Mouse (Mus musculus) spleen, postnatal 36 days (tissue): Measurements from ENCODE around the gene Tcf12.
A peak's percentile ranks its signal among the peaks of the same experiment; 100 is the strongest.

Source experiments
- DNase-seq, 2 experiments: peaks; one replicate each; pipeline ENCODE4 v3.0.0; 2022; ENCODE audit warnings: low spot score in 2 of 2, mixed read lengths in 1 of 2

Tcf12 gene

GRCm38 (mm10) chr9:71915871-71916661 lies 195.6 kb downstream of the Tcf12 start:
- no peak for DNase-seq

GRCm38 (mm10) chr9:71906522-71906921 lies 205.1 kb downstream of the Tcf12 start:
- DNase-seq: no peak

GRCm38 (mm10) chr9:71898852-71899251 lies 212.8 kb downstream of the Tcf12 start:
- DNase-seq: no peak

DNA sequence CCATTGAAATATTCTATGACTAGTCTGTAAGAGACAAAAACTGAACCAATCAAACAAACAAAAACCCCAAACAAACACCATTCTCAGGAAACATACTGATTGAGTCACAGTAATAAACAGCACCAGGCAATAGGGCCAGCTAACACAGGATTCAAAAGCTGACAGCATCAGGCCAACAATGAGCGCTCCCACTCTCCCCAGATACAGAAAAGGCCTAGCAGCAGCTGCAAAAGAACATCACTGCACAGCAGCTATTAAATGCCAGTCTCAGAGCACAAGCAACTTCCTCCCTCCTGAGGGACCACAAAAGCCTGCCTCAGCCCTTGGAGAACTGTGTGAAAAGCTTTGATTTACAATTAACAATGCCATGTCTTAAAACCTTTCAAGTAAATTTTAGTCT lies 214.3 kb downstream of the Tcf12 start:
- DNase-seq: peak in 1 of 2 experiments; percentile 3

- DNase-seq: peak; percentile 61 to 75
Observed at GRCm38 (mm10) chr9:71895931-71896724, 215.5 kb downstream of the Tcf12 start.

GRCm38 (mm10) chr9:71895291-71895690 lies 216.4 kb downstream of the Tcf12 start:
- no peak for DNase-seq

DNA sequence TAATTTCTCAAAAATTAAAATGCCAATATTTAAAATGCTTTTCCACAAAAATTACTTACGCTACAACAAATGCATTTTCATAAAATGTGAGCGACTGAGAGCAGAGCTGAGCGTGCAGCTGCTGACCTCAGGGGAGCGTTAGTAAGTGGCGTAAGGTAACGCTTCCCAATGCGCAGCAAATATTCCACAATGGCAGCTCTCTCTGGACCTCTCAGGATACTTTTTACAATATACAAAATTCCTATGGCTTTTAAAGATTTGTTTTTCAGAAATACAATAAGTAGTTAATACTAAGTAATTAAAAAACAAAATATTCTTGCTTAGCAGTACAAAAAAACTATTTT lies 216.8 kb downstream of the Tcf12 start:
- DNase-seq: no peak

GRCm38 (mm10) chr9:71894246-71894942 lies 217.3 kb downstream of the Tcf12 start:
- DNase-seq: no peak

- no peak for DNase-seq
Observed at GRCm38 (mm10) chr9:71888450-71888849, 223.2 kb downstream of the Tcf12 start.

DNA sequence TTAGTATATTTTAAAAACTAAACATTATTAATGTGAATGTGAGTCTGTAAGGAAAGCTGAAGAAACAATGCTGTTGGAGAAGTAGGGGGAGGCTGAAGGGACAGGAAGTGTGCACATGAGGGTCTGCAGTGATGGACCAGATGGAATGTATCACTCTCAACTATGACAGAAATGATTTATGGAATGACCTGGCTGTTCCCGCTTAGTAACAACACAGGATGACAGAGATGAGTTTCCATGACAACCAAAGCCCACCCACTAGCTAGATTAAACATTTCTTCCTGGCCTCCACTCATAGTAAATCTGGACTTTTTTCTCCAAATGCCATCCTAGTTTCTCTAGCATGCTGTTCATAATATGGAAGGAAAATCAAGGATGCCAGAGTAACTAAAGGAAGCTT lies 231.0 kb downstream of the Tcf12 start:
- DNase-seq: no peak

DNA sequence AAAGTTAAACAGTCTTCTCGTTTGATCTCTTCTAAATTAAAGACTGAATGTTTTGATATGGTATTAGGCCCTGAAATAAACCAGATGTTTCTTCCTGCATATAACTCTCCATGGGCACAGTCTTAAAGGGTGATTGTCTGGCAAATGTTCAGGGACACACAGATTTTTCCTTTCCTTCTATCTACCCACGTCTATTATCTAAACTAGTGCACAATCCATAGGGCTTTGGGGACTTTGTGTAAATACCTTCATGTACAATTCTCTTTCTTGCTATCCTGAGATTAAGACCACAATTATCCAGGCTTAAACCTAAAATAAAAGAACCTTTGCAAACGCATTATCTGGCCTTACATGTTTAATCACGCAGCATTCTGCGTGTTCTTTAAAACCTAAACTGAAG lies 231.7 kb downstream of the Tcf12 start:
- no peak for DNase-seq

DNA sequence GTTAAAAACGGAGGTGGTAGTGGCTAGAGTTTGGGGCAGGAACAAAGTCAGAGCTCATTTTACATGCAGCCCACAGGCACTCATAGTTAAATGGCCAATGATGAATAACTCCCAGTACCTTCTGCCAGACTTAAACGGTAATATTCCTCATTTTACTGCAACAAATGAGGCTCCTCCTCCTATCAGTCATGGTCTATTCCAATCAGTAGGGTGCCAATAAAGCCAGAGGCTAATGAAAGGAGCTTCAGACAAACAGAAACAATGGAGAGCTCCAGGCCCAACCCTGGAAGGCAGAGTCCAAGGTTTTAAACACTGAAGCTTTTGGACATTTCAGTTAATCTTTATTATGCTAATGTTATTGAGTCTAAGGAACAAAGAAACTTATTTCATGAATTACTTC lies 232.3 kb downstream of the Tcf12 start:
- DNase-seq: no peak

DNA sequence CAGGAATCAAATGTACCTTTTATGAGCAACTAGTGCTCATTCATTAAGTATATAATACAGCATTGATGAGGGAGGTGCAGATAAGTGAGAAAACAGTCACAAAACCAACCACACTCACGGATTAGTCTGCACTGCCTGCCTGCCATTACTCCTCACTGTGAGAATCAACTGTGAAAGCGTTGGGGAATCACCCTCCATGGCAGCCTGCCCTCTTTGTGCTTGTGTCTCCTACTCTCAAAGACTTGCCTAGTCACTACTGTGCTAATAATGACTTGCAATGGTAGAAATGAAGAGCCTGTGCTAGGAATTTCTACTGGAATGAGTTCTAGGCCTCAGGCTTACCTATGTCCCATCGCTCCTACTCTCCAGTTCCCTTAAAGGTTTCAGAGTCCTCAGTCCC lies 233.8 kb downstream of the Tcf12 start:
- DNase-seq: no peak

DNA sequence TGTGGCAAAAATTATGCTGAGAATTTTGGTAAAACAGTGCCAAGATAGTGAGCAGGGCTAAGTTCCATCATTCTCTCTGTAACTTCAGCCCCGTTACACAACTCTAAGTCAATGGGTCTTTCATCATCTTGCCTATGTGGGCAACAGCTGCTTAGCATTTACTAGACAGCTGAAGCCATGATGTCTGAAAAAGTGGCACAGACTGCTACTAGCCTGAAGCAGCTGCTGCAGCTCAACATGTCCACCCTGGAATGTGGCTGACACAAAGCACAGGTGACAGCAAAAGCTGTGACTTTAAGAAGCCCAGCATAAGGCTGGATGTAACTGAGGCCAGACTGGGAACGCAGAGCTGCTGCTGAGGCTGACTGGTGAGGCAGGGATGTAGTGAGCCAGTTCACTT lies 236.9 kb downstream of the Tcf12 start:
- DNase-seq: no peak

DNA sequence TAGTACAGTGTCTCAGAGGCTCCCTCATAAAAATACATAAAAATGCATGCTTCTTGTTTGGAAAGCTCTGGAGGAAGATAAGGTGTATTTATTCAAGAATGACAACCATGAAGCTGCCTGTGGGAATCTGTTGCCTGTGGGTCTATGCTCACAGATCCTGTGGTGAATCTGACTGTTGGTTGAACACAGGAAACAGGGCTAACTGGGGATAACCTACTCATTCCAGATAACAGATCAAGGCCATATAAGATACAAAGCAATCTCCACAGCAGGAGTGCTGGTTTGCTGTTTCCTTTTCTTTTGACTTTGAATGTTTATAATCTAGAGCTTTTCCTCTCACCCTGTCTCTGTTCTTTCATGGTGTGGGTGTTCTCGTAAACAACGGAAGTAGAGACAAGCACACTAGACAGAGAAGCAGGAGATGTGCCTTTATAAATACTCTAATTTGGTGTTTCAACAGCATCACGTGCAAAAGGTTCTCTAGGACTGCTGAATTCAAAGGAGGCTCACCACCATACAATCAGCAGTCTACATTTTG lies 237.6 kb downstream of the Tcf12 start:
- no peak for DNase-seq

DNA sequence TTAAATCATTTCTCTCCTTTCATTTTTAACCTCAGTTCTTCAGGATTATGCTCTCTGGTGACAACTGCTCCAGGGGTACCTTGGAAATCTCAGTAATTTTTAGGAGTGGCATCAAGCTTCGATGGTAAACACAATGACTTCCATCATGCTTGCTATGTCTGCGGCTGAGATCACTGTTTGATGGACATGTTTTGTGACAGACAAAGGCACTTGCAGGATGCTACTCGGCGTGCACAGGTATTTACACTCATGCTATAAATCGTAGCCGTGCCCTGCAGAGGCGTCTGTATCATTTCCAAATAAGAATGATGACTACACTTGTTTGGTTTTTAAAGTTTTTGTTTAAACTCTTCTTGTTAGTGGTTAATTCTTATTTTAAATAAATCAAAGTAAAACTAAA lies 248.3 kb downstream of the Tcf12 start:
- DNase-seq: no peak

DNA sequence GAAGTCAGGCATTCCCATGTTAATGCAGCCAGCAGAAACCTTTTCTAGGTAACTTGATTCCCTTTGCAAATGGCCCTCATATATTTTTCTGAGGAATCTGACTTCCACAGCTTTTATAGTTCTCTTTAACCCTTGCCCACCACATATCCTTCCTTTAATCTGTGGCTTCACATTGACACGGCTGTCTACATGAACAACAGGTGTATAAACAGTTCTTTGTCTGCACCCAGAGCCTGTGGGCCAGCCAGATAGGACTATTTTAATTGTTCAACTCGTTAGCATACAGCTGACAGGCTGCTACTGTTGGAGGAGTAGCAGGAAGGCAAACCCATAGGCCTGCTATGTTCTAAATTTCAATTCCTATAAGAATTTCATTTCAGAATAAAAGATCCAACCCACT lies 250.0 kb downstream of the Tcf12 start:
- DNase-seq: no peak

GRCm38 (mm10) chr9:71857926-71858325 lies 253.7 kb downstream of the Tcf12 start:
- DNase-seq: no peak

GRCm38 (mm10) chr9:71853904-71854303 lies 257.8 kb downstream of the Tcf12 start:
- DNase-seq: no peak

GRCm38 (mm10) chr9:71850283-71850682 lies 261.4 kb downstream of the Tcf12 start:
- DNase-seq: no peak

- no peak for DNase-seq
Observed at GRCm38 (mm10) chr9:71848392-71848791, 263.3 kb downstream of the Tcf12 start.

DNA sequence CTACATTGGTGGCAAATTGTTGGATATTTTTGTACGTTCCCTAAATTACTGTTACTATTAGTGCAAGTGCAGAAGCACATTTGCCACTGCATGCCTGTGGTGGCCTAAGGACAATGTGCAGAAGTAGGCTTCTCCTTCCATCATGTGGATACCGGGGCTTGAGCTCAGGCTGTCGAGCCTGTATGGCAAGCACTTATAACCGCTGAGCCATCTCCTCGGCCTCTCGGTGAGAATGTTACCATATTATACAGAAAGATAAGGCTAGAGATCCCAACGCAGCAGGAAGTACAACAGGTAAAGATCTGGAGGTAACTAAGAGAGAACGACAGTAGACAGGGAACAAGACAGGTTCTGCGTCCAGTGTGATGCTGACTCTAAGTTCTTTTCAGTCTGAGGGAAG lies 263.8 kb downstream of the Tcf12 start:
- no peak for DNase-seq
